Mouse (Mus musculus) lung, adult 2 months (tissue): ENCODE results near the gene St7l. TPM values are rescaled to one million over a fixed set of nuclear protein-coding genes. Genes with fewer than 3 reads are reported as not detected.

Source experiments
- DNase-seq: peaks from one replicate; pipeline ENCODE4 v3.0.0; 2022
- H3K4me1 ChIP-seq: fragments of 200-500 bp; 2 replicates; pipeline ENCODE4 v1.6.1; 2011; ENCODE audit warnings: low read length; ENCODE audit not compliant: control insufficient read depth, insufficient read depth
- H3K4me3 ChIP-seq: fragments of 200-500 bp; replicated peaks from 2 replicates; pipeline ENCODE3; 2011; ENCODE audit warnings: low read depth, mild to moderate bottlenecking, control low read depth, low read length; ENCODE audit errors: extremely low read depth
- CTCF ChIP-seq: fragments of 200-500 bp; IDR thresholded peaks from 2 replicates; pipeline ENCODE4 v1.5.1; 2011; ENCODE audit warnings: mild to moderate bottlenecking, low read length, control low read depth; ENCODE audit not compliant: insufficient read depth
- POLR2A ChIP-seq: fragments of 200-500 bp; IDR thresholded peaks from 2 replicates; pipeline ENCODE4 v1.6.1; 2011; ENCODE audit warnings: low read depth, mild to moderate bottlenecking, control low read depth, low read length, borderline replicate concordance; ENCODE audit errors: extremely low read depth
- WGBS: fragments of 180-500 bp; shearing (Covaris S2); methylation state at CpG from one replicate; pipeline ENCODE4 v1.1.7; 2018; 5-methylcytosine and 5-hydroxymethylcytosine counted together
- polyA plus RNA-seq: library from polyadenylated mRNA; depleted of rRNA; stranded (reverse); fragments of >200 nt; gene quantifications from 2 replicates; pipeline ENCODE4 v1.2.3, GENCODE M21; 2012; rRNA removed

The St7l gene
- polyA plus RNA-seq, 1 experiment = 7.8 TPM

DNA sequence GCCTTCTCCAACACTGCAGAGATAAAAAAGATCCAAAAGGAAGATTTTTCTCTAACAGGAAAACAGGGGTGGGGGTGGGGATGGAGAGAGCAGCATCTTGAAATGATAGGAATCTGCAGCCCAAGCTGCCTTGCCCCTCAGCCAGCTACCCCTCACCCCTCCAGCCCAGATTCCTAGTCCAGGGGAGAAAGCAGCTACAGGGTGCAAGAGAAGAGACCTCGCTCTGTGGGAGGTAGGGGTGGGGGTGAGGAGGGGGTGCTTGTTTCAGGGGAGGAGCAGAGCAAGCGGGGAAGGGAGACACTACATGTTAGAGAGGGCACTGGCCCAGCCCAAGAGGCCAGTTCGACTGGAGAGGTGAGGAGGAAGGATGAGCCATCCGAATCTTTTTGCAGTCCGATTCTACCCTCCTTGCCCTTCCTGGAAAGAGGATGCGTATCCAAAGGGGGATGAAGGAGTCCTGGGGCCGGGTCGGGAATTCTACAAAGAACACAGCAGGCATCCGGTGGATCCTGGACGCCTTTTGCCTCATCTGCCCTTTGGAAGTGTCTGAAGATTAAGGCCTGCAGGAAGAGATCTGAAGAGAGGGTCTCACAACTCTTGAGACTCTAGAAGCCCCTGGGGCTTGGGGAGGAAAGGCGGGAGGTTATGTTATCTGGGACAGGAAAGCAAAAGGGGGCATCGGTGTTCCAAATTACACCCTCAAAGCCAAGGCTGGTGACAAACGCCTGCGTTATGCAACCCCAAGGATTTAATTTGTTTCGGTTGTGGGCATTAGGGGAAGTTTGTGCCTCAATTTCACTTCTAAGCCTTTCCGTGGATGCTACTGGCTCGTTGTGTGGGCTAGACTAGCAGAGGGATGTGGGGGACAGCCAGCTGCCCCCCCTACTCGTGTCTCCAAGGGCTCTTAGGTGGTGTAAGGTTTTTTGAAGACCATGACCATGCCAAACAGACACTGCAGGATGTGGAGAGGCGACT, 96.5 kb downstream of the St7l start:
- TF ChIP-seq POLR2A (no peak), CTCF (no peak)
- no peak overlapping the region for H3K4me3 ChIP-seq
- no peak for DNase-seq
- 33% methylated on average over 19 of the region's 19 CpGs for WGBS
- peaks cover 15% of the 10 kb centered on the region for H3K4me1 ChIP-seq

DNA sequence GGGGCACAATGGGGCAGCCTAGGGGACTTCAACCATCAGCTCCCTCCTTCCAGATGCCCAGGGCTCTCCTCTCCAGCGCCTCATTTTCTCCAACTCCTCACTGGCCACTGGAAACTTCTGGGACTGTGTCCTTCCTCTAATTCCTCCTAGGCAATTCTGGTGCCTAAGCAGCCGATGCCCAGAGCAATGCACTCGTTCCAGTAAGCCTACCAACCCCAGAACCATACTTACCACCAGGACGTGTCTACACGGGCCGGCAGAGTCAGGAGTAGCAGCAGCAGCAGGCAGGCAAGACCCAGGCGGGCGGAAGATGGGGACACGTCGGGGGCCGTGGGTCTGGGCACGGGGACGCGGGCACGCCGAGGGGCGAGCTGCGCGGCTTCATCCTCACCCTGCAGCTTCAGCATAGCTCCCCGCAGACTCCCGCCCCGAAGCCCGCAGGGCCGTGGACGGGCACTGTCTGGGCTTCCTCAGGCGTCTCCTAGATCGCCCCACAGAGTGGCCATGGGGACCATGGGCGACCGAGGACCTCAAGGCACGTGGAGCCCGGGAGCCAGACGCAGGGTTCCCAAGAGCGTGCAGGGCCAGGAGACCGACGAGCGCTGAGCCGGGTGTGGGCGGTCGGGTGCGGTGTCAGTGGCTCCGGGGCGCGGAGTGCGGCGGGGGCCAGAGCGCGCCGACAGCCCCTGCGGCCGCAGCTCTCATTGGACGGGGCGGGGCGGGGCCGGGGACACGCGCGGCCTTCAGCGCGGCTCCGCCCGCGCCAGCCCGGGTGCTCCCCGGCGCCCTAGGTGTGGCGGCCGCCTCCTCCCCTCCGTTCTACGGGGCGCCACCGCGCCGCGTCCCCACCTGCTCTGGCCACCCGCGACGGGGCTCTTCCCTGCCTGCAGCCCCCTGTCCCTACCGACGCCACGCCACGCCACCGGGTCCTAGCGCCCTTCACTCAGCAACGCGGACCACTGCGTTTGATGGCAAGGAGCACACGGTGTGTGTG, 97.6 kb downstream of the St7l start, which contains the start of gene Wnt2b:
TSS of gene Wnt2b (minus strand) at position 856 of the 994 bp plus-strand sequence.
- TF ChIP-seq POLR2A (no peak), CTCF (no peak)
- 1% methylated on average over 86 of the region's 87 CpGs for WGBS
- DNase-seq = peak; percentile 34
- H3K4me3 ChIP-seq = peak within 1 kb of the TSS; percentile 71
- peaks cover 12% of the 10 kb centered on the region for H3K4me1 ChIP-seq

DNA sequence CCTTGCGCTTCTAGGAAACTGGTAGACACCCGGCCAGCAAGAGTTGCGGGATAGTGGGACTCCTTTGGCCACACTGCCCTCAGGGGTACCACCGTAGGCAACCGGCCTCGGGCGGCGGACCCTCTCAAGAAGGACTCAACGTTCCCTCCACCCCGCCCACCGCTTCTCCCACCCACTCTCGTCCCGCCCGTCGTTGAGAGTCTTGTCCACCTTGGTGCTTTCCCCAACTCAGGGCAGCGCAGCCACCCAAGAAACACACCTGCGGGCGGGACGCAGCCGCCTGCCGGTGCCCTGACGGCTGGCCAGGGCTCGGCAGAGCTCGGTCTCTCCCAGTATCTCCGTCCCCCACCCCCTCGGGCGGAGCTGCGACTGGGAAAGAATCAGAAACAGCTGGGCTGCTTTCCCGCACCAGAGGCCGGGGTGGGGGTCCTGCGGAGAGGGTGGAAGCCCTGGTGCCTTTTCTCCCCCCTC, 98.4 kb downstream of the St7l start:
- no peak for TF ChIP-seq CTCF
- TF ChIP-seq POLR2A = no peak
- peak; percentile 34 for DNase-seq
- H3K4me3 ChIP-seq = peak overlapping the region; percentile 71
- H3K4me1 ChIP-seq = peaks cover 6% of the 10 kb centered on the region
- WGBS = 3% methylated on average over 31 of the region's 31 CpGs

DNA sequence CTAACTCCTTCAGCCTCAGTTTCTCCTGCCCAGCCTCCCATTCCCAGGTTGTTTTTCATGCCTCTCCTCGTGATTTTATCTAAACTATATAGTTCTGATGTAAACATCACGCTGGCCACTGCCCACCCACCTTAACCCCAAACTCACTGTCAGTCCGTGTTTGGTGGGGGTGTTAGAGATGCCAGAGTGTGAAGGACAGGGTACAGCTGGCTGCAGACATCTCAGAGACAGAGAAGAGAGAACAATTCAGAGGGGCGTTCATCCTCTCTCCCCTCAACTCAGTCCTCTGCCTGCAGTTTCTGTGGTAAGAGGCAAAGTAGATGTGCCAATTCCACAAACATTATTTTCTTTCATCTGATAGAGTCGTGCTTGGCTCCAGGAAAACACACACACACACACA, 99.1 kb downstream of the St7l start:
- H3K4me3 ChIP-seq = no peak overlapping the region
- peaks cover 6% of the 10 kb centered on the region for H3K4me1 ChIP-seq
- TF ChIP-seq CTCF = no peak
- no peak for TF ChIP-seq POLR2A
- 18% methylated on average over 5 of the region's 5 CpGs for WGBS
- DNase-seq = peak; percentile 1

DNA sequence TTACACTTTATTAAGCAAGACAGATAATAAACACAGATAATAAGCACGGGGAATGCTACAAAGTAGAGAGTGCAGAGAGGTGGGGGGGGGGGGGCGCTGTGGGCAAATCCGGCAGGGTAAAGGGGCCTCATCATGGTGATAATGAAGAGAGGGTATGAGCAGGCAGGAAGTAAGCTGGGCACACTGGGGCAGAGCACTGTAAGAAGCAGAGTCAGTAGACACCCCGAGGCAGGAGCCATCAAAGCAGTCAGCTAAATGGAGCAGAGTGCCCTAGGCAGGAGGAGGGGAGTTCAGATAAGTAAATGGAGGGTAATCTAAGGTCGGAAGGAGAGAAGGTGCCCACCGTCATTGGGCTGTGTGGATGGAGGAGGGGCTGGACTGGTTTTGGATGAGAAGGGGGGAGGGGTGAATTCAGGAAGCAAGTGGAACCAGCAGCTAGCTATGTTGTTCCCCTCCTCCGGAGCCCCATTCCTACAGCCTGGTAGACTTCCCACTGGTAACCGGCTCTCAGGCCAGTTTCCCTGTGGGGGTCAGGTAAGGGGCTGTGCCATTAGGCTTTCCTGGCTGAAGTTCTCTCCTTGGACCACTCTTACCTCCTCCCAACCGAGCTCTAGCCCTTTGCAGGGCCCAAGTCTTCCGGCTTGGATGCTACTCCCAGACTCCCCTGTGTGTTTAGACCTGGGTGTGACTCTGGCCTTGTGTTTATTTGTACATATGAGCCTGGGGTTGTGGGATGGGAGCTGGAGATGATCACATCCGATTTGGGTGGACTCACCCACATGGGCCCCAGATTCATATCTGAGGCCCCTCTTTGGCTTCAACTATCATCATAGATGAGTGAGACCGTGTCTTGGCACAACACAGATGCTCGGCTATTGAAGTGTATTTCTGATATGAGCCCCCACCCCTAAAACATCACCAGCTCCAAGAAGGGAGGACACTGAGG, 99.8 kb downstream of the St7l start:
- DNase-seq = peak; percentile 3
- WGBS = 37% methylated on average over 13 of the region's 13 CpGs
- TF ChIP-seq CTCF (no peak), POLR2A (no peak)
- Histone ChIP-seq H3K4me3 (no peak overlapping the region), H3K4me1 (peaks cover 6% of the 10 kb centered on the region)

DNA sequence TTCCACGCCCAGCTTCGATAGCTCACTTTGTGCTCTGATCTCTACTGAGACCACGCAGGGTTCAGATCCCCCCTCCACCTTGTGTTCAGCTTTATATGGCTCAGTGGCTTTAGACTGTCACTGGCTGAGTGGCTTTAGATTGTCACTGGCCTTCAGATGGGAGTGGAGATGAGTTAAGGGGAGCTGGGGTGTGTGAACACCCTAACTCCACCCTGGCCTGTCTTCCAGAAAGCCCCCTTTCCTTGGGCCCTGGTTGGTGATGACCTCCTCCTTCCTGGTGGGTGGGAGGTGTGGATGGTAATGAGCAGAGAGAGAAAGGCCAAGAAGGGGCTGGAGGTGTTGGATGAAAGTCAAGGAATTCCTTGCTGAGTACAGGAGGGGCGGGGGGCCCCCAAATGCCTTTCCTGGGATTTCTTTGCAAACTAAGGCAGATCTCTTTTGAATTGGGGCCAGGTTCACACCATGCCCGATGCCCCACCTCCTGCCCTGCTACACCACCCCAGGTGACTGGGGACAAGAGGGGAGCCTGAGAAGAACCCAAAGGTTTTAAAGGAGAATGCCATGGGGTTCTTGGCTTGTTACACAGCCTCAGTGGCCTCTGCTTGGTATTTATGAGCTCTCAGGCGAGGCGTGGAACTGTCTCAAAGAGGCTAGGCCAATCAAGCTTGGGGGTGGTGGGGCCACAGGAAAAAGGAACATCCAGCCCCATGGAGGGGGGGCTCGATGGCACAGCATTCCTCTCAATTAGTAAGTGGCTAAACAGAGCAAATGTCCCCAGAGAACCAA, 101.5 kb downstream of the St7l start:
- no peak overlapping the region for H3K4me3 ChIP-seq
- 85% methylated on average over 8 of the region's 8 CpGs for WGBS
- peaks cover 6% of the 10 kb centered on the region for H3K4me1 ChIP-seq
- peak; percentile 1 for DNase-seq
- TF ChIP-seq CTCF (no peak), POLR2A (no peak)

DNA sequence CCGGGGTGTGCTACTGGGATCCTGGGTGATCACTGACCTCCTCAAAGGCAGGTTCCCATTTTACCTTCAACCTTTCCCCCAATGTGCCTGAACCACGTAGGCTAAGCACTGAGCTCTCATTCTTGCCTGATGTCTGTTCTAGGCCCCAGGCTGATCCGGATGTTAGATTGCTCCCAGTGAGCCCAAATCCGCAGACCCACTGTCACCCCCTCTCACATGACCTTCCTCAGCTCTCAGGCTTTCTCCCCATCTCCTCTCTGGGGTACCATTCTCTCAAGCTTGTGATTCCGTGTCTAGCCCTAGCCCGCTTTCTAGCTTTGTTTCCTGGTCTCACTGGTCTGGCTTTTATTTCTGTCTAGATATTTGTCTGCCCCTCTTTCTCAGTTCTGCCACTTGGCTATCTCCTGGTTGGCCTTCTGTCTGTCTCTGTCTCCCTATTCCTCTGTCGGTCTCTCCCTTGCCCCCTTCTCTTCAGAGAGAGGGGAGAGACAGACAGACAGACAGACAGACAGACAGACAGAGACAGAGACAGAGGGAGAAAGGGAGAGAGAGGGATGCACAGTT, 102.3 kb downstream of the St7l start:
- peaks cover 5% of the 10 kb centered on the region for H3K4me1 ChIP-seq
- 86% methylated on average over 7 of the region's 7 CpGs for WGBS
- no peak overlapping the region for H3K4me3 ChIP-seq
- TF ChIP-seq POLR2A (no peak), CTCF (no peak)
- no peak for DNase-seq

DNA sequence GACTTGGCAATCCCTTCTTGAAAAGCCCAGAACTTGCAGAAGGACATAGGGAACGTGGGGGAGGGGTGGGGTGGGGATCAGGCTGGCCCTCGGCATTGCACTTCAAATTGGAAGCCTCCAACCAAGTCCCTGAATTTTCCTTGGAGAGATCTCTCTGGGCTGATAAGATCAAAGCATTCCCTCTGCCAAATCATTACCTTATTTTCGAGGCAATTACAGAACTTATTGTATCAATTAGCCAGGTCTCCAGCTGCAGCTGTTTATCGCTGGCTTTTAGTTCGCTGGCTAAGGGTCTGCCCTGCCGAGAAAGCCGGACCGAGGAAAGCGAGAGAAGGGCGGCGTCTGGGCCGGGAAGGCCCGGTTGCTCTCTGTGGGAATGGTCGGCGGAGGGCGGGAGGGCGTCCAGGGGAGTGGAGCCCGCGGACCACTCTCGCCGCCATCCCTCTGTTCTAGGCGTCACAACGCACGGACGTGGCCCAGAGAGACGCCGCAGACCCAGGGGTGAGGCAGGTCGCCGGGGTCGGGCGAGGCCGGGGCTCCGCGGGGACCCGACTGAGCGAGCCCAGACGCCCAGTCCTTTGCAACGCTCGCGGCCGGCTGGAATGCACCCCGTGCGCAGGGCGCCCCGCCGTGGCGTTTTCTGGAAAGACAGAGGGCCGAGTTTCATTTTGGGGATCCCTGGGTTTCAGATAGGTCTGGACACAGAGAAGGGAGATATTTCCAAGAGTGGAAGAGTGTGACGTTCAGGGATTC, 103.9 kb downstream of the St7l start:
- DNase-seq = peak; percentile 96
- under 1% methylated on average over 49 of the region's 49 CpGs for WGBS

More for the DNA sequence above, 103.9 kb downstream of the St7l start:
- Histone ChIP-seq H3K4me1 (no peaks in the 10 kb centered on the region; the same call in 1 of the 2 replicates), H3K4me3 (peak overlapping the region; percentile 88)
- TF ChIP-seq POLR2A (peak; percentile 33; the same call in 1 of the 2 replicates), CTCF (peak; percentile 52)

Other genes starting within 250 kb of the St7l start
- 14.5 and 15.7 TPM in 2 replicates for gene Slc16a1, start 225.3 kb upstream of the St7l start, polyA plus RNA-seq
- gene Ppm1j, start 82.9 kb upstream of the St7l start, polyA plus RNA-seq = 8.0 and 10.8 TPM in 2 replicates
- gene Fam19a3, start 82.2 kb upstream of the St7l start, polyA plus RNA-seq = 0.34 and 0.38 TPM in 2 replicates
- 107 and 140 TPM in 2 replicates for gene Rhoc, start 75.6 kb upstream of the St7l start, polyA plus RNA-seq
- 12.7 and 13.5 TPM in 2 replicates for gene Mov10, start 45.4 kb upstream of the St7l start, polyA plus RNA-seq
- gene Capza1, start 500 bp downstream of the St7l start, polyA plus RNA-seq = 16.9 and 31.0 TPM in 2 replicates
- 3.5 and 4.9 TPM in 2 replicates for gene Wnt2b, start 97.9 kb downstream of the St7l start, polyA plus RNA-seq
- gene Cttnbp2nl, start 189.1 kb downstream of the St7l start, polyA plus RNA-seq = 18.5 and 21.6 TPM in 2 replicates
- not detected in 2 replicates for gene 4930564D02Rik, start 202.8 kb downstream of the St7l start, polyA plus RNA-seq